Mouse (Mus musculus) lung, postnatal 0 days (tissue): ENCODE data around the gene Gm1673.

Experiments used
- CTCF ChIP-seq: IDR thresholded peaks from 2 replicates; pipeline ENCODE4 v1.5.1; 2016; ENCODE audit warnings: antibody characterized with exemption, mild to moderate bottlenecking
- EP300 ChIP-seq: IDR thresholded peaks from 2 replicates; pipeline ENCODE4 v1.6.1; 2016; ENCODE audit warnings: antibody characterized with exemption, mild to moderate bottlenecking, control low read depth

GRCm38 (mm10) chr5:34000809-34001208, 17.6 kb downstream of the Gm1673 start:
- TF ChIP-seq CTCF (no peak), EP300 (no peak)
